Mouse (Mus musculus) embryonic fibroblast, embryonic 13.5 days (primary cell): ENCODE measurements around the gene Cfl1.

Experiments
- CTCF ChIP-seq: IDR thresholded peaks from 2 replicates; pipeline ENCODE4 v1.5.1; 2011; ENCODE audit warnings: mild to moderate bottlenecking, control low read depth, low read length, moderate library complexity, borderline replicate concordance; ENCODE audit not compliant: insufficient read depth
- POLR2A ChIP-seq: IDR thresholded peaks from 2 replicates; pipeline ENCODE4 v1.6.1; 2011; ENCODE audit warnings: low read depth, mild to moderate bottlenecking, control low read depth, low read length, moderate library complexity

DNA sequence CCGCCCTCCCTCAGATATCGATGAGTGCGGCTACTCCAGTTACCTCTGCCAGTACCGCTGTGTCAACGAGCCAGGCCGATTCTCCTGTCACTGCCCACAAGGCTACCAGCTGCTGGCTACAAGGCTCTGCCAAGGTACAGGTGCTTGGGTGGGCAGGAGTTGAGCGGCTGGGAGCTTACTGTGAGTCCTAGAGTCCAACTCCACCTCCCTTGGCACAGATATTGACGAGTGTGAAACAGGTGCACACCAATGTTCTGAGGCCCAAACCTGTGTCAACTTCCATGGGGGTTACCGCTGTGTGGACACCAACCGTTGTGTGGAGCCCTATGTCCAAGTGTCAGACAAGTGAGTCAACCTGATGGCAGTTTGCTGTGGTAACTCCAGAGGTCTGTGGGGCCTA lies 10.2 kb upstream of the Cfl1 start:
- TF ChIP-seq CTCF (no peak), POLR2A (no peak)
